Mouse (Mus musculus): ENCODE measurements around the gene Dcaf11. TPM values are rescaled to one million over a fixed set of nuclear protein-coding genes. Genes with fewer than 3 reads are reported as not detected.
A peak's percentile ranks its signal among the peaks of the same experiment; 100 is the strongest.

Gene Dcaf11
- polyA plus RNA-seq, 1 experiment from 2014 or later = 137 TPM

GRCm38 (mm10) chr14:55524062-55524461 lies 35.7 kb upstream of the Dcaf11 start:
- no peak overlapping the region for H3K27ac ChIP-seq (ENCODE audit: low read length)

GRCm38 (mm10) chr14:55524785-55525184 lies 35.0 kb upstream of the Dcaf11 start, which contains the start of gene Nrl:
Nrl (minus strand) TSS chr14:55524981.
- H3K9me3 ChIP-seq (replicated peaks; ENCODE audit: control insufficient read depth, low read length, poor library complexity, severe bottlenecking) = no peaks in the 10 kb centered on the region
- H3K4me3 ChIP-seq (ENCODE audit: low read depth, low read length) = no peak within 1 kb of the TSS
- peaks cover 3% of the 10 kb centered on the region for H3K4me1 ChIP-seq (ENCODE audit: control insufficient read depth, insufficient read depth, low read length)
- peaks cover 4% of the 10 kb centered on the region for H3K27me3 ChIP-seq (ENCODE audit: control insufficient read depth, insufficient read depth, low read depth, low read length)
- H3K36me3 ChIP-seq (ENCODE audit: control insufficient read depth, insufficient read depth, low read length) = no peaks in the 10 kb centered on the region
- no peak for ATAC-seq
- no peak within 1 kb of the TSS for H3K4me2 ChIP-seq (ENCODE audit: low read length)
- H3K27ac ChIP-seq (ENCODE audit: low read length) = no peak within 1 kb of the TSS
- H3K9ac ChIP-seq (ENCODE audit: low read depth, low read length) = no peak within 1 kb of the TSS
- WGBS = 42% methylated on average over 8 of the region's 8 CpGs

More at GRCm38 (mm10) chr14:55524062-55524461, 35.7 kb upstream of the Dcaf11 start:
- Histone ChIP-seq H3K4me3 (ENCODE audit: low read depth, low read length) (no peak overlapping the region), H3K4me1 (ENCODE audit: control insufficient read depth, insufficient read depth, low read length) (peaks cover 10% of the 10 kb centered on the region), H3K36me3 (ENCODE audit: control insufficient read depth, insufficient read depth, low read length) (no peaks in the 10 kb centered on the region), H3K4me2 (ENCODE audit: low read length) (no peak overlapping the region), H3K27me3 (ENCODE audit: control insufficient read depth, insufficient read depth, low read depth, low read length) (peaks cover 4% of the 10 kb centered on the region), H3K9me3 (replicated peaks; ENCODE audit: control insufficient read depth, low read length, poor library complexity, severe bottlenecking) (no peaks in the 10 kb centered on the region), H3K9ac (ENCODE audit: low read depth, low read length) (no peak overlapping the region)
- WGBS = 53% methylated on average over 4 of the region's 4 CpGs
- ATAC-seq = no peak

GRCm38 (mm10) chr14:55526674-55527073 lies 33.1 kb upstream of the Dcaf11 start:
- Histone ChIP-seq H3K27ac (ENCODE audit: low read length) (no peak overlapping the region), H3K9ac (ENCODE audit: low read depth, low read length) (no peak overlapping the region), H3K9me3 (replicated peaks; ENCODE audit: control insufficient read depth, low read length, poor library complexity, severe bottlenecking) (no peaks in the 10 kb centered on the region), H3K36me3 (ENCODE audit: control insufficient read depth, insufficient read depth, low read length) (no peaks in the 10 kb centered on the region), H3K4me3 (ENCODE audit: low read depth, low read length) (no peak overlapping the region), H3K4me2 (ENCODE audit: low read length) (no peak overlapping the region), H3K27me3 (ENCODE audit: control insufficient read depth, insufficient read depth, low read depth, low read length) (peaks cover 4% of the 10 kb centered on the region), H3K4me1 (ENCODE audit: control insufficient read depth, insufficient read depth, low read length) (no peaks in the 10 kb centered on the region)
- WGBS = 78% methylated on average over 2 of the region's 2 CpGs
- no peak for ATAC-seq

GRCm38 (mm10) chr14:55527940-55528339 lies 31.9 kb upstream of the Dcaf11 start:
- no peak overlapping the region for H3K27ac ChIP-seq (ENCODE audit: low read length)
- no peaks in the 10 kb centered on the region for H3K27me3 ChIP-seq (ENCODE audit: control insufficient read depth, insufficient read depth, low read depth, low read length)
- H3K9me3 ChIP-seq (replicated peaks; ENCODE audit: control insufficient read depth, low read length, poor library complexity, severe bottlenecking) = no peaks in the 10 kb centered on the region
- H3K4me1 ChIP-seq (ENCODE audit: control insufficient read depth, insufficient read depth, low read length) = no peaks in the 10 kb centered on the region
- 22% methylated on average over 3 of the region's 3 CpGs for WGBS
- no peak overlapping the region for H3K4me3 ChIP-seq (ENCODE audit: low read depth, low read length)
- H3K36me3 ChIP-seq (ENCODE audit: control insufficient read depth, insufficient read depth, low read length) = no peaks in the 10 kb centered on the region
- H3K9ac ChIP-seq (ENCODE audit: low read depth, low read length) = no peak overlapping the region
- ATAC-seq = no peak
- H3K4me2 ChIP-seq (ENCODE audit: low read length) = no peak overlapping the region

- 55% methylated on average over 6 of the region's 6 CpGs for WGBS
- no peak overlapping the region for H3K27ac ChIP-seq (ENCODE audit: low read length)
- H3K27me3 ChIP-seq (ENCODE audit: control insufficient read depth, insufficient read depth, low read depth, low read length) = no peaks in the 10 kb centered on the region
- H3K9ac ChIP-seq (ENCODE audit: low read depth, low read length) = no peak overlapping the region
- ATAC-seq = no peak
- H3K4me1 ChIP-seq (ENCODE audit: control insufficient read depth, insufficient read depth, low read length) = peaks cover 3% of the 10 kb centered on the region
- H3K4me2 ChIP-seq (ENCODE audit: low read length) = no peak overlapping the region
- H3K4me3 ChIP-seq (ENCODE audit: low read depth, low read length) = no peak overlapping the region
- no peaks in the 10 kb centered on the region for H3K9me3 ChIP-seq (replicated peaks; ENCODE audit: control insufficient read depth, low read length, poor library complexity, severe bottlenecking)
- no peaks in the 10 kb centered on the region for H3K36me3 ChIP-seq (ENCODE audit: control insufficient read depth, insufficient read depth, low read length)
Observed at GRCm38 (mm10) chr14:55536116-55536745, 23.6 kb upstream of the Dcaf11 start.

GRCm38 (mm10) chr14:55540067-55540786 lies 19.6 kb upstream of the Dcaf11 start, which contains the start of gene Pck2:
Pck2 (plus strand) TSS chr14:55540266.
- ATAC-seq = peak; percentile 86
- no peaks in the 10 kb centered on the region for H3K9me3 ChIP-seq (replicated peaks; ENCODE audit: control insufficient read depth, low read length, poor library complexity, severe bottlenecking)
- 0% methylated on average over 32 of the region's 32 CpGs for WGBS
- H3K4me3 ChIP-seq (ENCODE audit: low read depth, low read length) = peak within 1 kb of the TSS; percentile 47
- H3K4me1 ChIP-seq (ENCODE audit: control insufficient read depth, insufficient read depth, low read length) = peaks cover 11% of the 10 kb centered on the region
- peak within 1 kb of the TSS; percentile 85 for H3K27ac ChIP-seq (ENCODE audit: low read length)
- H3K9ac ChIP-seq (ENCODE audit: low read depth, low read length) = peak within 1 kb of the TSS; percentile 72
- no peaks in the 10 kb centered on the region for H3K27me3 ChIP-seq (ENCODE audit: control insufficient read depth, insufficient read depth, low read depth, low read length)
- peaks cover 3% of the 10 kb centered on the region; the same call in 1 of the 2 replicates for H3K36me3 ChIP-seq (ENCODE audit: control insufficient read depth, insufficient read depth, low read length)
- H3K4me2 ChIP-seq (ENCODE audit: low read length) = peak within 1 kb of the TSS; percentile 70

GRCm38 (mm10) chr14:55540787-55541321 lies 19.0 kb upstream of the Dcaf11 start:
- Histone ChIP-seq H3K4me3 (ENCODE audit: low read depth, low read length) (peak overlapping the region; percentile 47), H3K4me1 (ENCODE audit: control insufficient read depth, insufficient read depth, low read length) (peaks cover 11% of the 10 kb centered on the region), H3K27me3 (ENCODE audit: control insufficient read depth, insufficient read depth, low read depth, low read length) (no peaks in the 10 kb centered on the region), H3K4me2 (ENCODE audit: low read length) (peak overlapping the region; percentile 70), H3K27ac (ENCODE audit: low read length) (peak overlapping the region; percentile 85), H3K9ac (ENCODE audit: low read depth, low read length) (peak overlapping the region; percentile 72), H3K36me3 (ENCODE audit: control insufficient read depth, insufficient read depth, low read length) (peaks cover 3% of the 10 kb centered on the region; the same call in 1 of the 2 replicates), H3K9me3 (replicated peaks; ENCODE audit: control insufficient read depth, low read length, poor library complexity, severe bottlenecking) (no peaks in the 10 kb centered on the region)
- 2% methylated on average over 10 of the region's 10 CpGs for WGBS
- ATAC-seq = peak; percentile 55

GRCm38 (mm10) chr14:55542268-55542667 lies 17.5 kb upstream of the Dcaf11 start:
- Histone ChIP-seq H3K27ac (ENCODE audit: low read length) (no peak overlapping the region), H3K4me3 (ENCODE audit: low read depth, low read length) (no peak overlapping the region), H3K27me3 (ENCODE audit: control insufficient read depth, insufficient read depth, low read depth, low read length) (no peaks in the 10 kb centered on the region), H3K9me3 (replicated peaks; ENCODE audit: control insufficient read depth, low read length, poor library complexity, severe bottlenecking) (no peaks in the 10 kb centered on the region), H3K4me1 (ENCODE audit: control insufficient read depth, insufficient read depth, low read length) (peaks cover 11% of the 10 kb centered on the region), H3K4me2 (ENCODE audit: low read length) (no peak overlapping the region), H3K9ac (ENCODE audit: low read depth, low read length) (no peak overlapping the region), H3K36me3 (ENCODE audit: control insufficient read depth, insufficient read depth, low read length) (peaks cover 3% of the 10 kb centered on the region; the same call in 1 of the 2 replicates)
- ATAC-seq = no peak
- 97% methylated on average over 12 of the region's 12 CpGs for WGBS

- WGBS = 75% methylated on average over 9 of the region's 9 CpGs
- no peak overlapping the region; the same call in 1 of the 2 replicates for H3K9ac ChIP-seq (ENCODE audit: low read depth, low read length)
- H3K9me3 ChIP-seq (replicated peaks; ENCODE audit: control insufficient read depth, low read length, poor library complexity, severe bottlenecking) = no peaks in the 10 kb centered on the region
- H3K4me2 ChIP-seq (ENCODE audit: low read length) = no peak overlapping the region
- H3K36me3 ChIP-seq (ENCODE audit: control insufficient read depth, insufficient read depth, low read length) = peaks cover 21% of the 10 kb centered on the region
- no peak overlapping the region for H3K27ac ChIP-seq (ENCODE audit: low read length)
- H3K4me3 ChIP-seq (ENCODE audit: low read depth, low read length) = no peak overlapping the region
- no peaks in the 10 kb centered on the region for H3K27me3 ChIP-seq (ENCODE audit: control insufficient read depth, insufficient read depth, low read depth, low read length)
- no peak for ATAC-seq
- peaks cover 11% of the 10 kb centered on the region for H3K4me1 ChIP-seq (ENCODE audit: control insufficient read depth, insufficient read depth, low read length)
Observed at GRCm38 (mm10) chr14:55544334-55544733, 15.5 kb upstream of the Dcaf11 start.
